Mouse (Mus musculus): Measurements from ENCODE around the gene Lrrc7. TPM values are rescaled to one million over a fixed set of nuclear protein-coding genes. Genes with fewer than 3 reads are reported as not detected.

Lrrc7 gene
- polyA plus RNA-seq, 1 experiment from 2014 or later: 1.7 TPM

- Histone ChIP-seq H3K36me3 (ENCODE audit: control insufficient read depth, insufficient read depth, low read length) (no peaks in the 10 kb centered on the region), H3K4me1 (ENCODE audit: control insufficient read depth, insufficient read depth, low read length) (no peaks in the 10 kb centered on the region), H3K4me2 (ENCODE audit: low read depth) (no peak overlapping the region), H3K27me3 (ENCODE audit: control insufficient read depth, insufficient read depth, low read length) (no peaks in the 10 kb centered on the region), H3K9me3 (ENCODE audit: control insufficient read depth, low read length) (no peaks in the 10 kb centered on the region), H3K27ac (ENCODE audit: low read depth, low read length) (no peak overlapping the region), H3K9ac (ENCODE audit: low read length) (no peak overlapping the region), H3K4me3 (ENCODE audit: low read depth, low read length) (no peak overlapping the region)
- WGBS: 65% methylated on average over 1 of the region's 1 CpGs
- DNase-seq (ENCODE audit: low spot score) (no peak), ATAC-seq (ENCODE audit: insufficient read depth, low FRiP score, low TSS enrichment) (no peak)
Observed at GRCm38 (mm10) chr3:158270887-158271286, 291.1 kb downstream of the Lrrc7 start.

GRCm38 (mm10) chr3:158252576-158252975 is 309.4 kb downstream of the Lrrc7 start:
- DNase-seq (ENCODE audit: low spot score) (no peak), ATAC-seq (ENCODE audit: insufficient read depth, low FRiP score, low TSS enrichment) (no peak)
- Histone ChIP-seq H3K9me3 (ENCODE audit: control insufficient read depth, low read length) (no peaks in the 10 kb centered on the region), H3K9ac (ENCODE audit: low read length) (no peak overlapping the region), H3K4me3 (ENCODE audit: low read depth, low read length) (no peak overlapping the region), H3K27me3 (ENCODE audit: control insufficient read depth, insufficient read depth, low read length) (no peaks in the 10 kb centered on the region), H3K27ac (ENCODE audit: low read depth, low read length) (no peak overlapping the region), H3K4me1 (ENCODE audit: control insufficient read depth, insufficient read depth, low read length) (no peaks in the 10 kb centered on the region), H3K4me2 (ENCODE audit: low read depth) (no peak overlapping the region), H3K36me3 (ENCODE audit: control insufficient read depth, insufficient read depth, low read length) (no peaks in the 10 kb centered on the region)

- H3K4me3 ChIP-seq (ENCODE audit: low read depth, low read length): no peak overlapping the region
- WGBS: 84% methylated on average over 1 of the region's 1 CpGs
- H3K4me1 ChIP-seq (ENCODE audit: control insufficient read depth, insufficient read depth, low read length): no peaks in the 10 kb centered on the region
- ATAC-seq (ENCODE audit: insufficient read depth, low FRiP score, low TSS enrichment) (no peak), DNase-seq (ENCODE audit: low spot score) (no peak)
- no peak overlapping the region for H3K4me2 ChIP-seq (ENCODE audit: low read depth)
- no peaks in the 10 kb centered on the region for H3K9me3 ChIP-seq (ENCODE audit: control insufficient read depth, low read length)
- H3K27me3 ChIP-seq (ENCODE audit: control insufficient read depth, insufficient read depth, low read length): no peaks in the 10 kb centered on the region
- H3K36me3 ChIP-seq (ENCODE audit: control insufficient read depth, insufficient read depth, low read length): no peaks in the 10 kb centered on the region
- H3K9ac ChIP-seq (ENCODE audit: low read length): no peak overlapping the region
- no peak overlapping the region for H3K27ac ChIP-seq (ENCODE audit: low read depth, low read length)
Observed at GRCm38 (mm10) chr3:158247672-158248071, 314.3 kb downstream of the Lrrc7 start.

DNA sequence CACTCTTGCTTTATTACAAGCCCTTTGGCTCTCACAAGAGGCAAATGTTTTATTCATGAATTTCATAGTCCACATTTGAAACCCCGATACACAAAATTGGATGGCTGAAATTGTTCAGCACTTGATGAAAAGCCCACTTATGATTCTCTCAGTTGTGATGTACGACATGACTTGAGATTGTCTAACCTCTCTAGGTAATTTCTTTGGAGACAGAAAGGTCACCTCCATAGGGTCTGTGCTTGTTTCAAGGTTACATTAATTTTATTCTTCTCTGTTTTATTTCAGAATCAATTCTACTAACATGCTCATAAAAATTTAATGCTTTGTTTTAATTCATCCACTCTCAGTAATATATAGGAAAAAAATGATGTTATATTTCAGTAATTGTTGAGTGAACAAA is 351.4 kb downstream of the Lrrc7 start:
- WGBS: 85% methylated on average over 2 of the region's 2 CpGs
- no peaks in the 10 kb centered on the region for H3K36me3 ChIP-seq (ENCODE audit: control insufficient read depth, insufficient read depth, low read length)
- H3K9me3 ChIP-seq (ENCODE audit: control insufficient read depth, low read length): no peaks in the 10 kb centered on the region
- no peak for ATAC-seq (ENCODE audit: insufficient read depth, low FRiP score, low TSS enrichment)
- no peak overlapping the region for H3K27ac ChIP-seq (ENCODE audit: low read depth, low read length)
- H3K4me2 ChIP-seq (ENCODE audit: low read depth): no peak overlapping the region
- H3K9ac ChIP-seq (ENCODE audit: low read length): no peak overlapping the region
- no peak for DNase-seq (ENCODE audit: low spot score)
- H3K27me3 ChIP-seq (ENCODE audit: control insufficient read depth, insufficient read depth, low read length): no peaks in the 10 kb centered on the region
- H3K4me1 ChIP-seq (ENCODE audit: control insufficient read depth, insufficient read depth, low read length): no peaks in the 10 kb centered on the region
- H3K4me3 ChIP-seq (ENCODE audit: low read depth, low read length): no peak overlapping the region

DNA sequence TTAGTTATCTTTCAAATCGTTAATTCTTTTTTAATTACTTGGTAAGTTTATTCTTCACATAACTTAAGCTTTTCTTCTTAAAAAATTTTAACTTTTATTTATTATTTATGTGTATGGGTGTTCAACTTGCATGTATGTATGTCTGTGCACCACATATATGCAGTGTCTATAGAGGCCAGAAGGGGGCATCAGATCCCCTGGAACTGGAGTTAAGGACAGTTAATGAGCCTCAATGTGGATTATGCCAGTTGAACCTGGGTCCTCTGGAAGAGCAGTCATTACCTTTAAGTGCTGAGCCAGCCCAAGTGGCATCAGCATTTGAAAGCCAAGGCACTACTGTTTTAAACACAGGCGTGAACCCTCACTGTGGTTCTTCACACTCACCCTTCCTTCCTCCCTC is 352.0 kb downstream of the Lrrc7 start:
- Histone ChIP-seq H3K27me3 (ENCODE audit: control insufficient read depth, insufficient read depth, low read length) (no peaks in the 10 kb centered on the region), H3K9ac (ENCODE audit: low read length) (no peak overlapping the region), H3K4me3 (ENCODE audit: low read depth, low read length) (no peak overlapping the region), H3K9me3 (ENCODE audit: control insufficient read depth, low read length) (no peaks in the 10 kb centered on the region), H3K27ac (ENCODE audit: low read depth, low read length) (no peak overlapping the region), H3K36me3 (ENCODE audit: control insufficient read depth, insufficient read depth, low read length) (no peaks in the 10 kb centered on the region), H3K4me1 (ENCODE audit: control insufficient read depth, insufficient read depth, low read length) (no peaks in the 10 kb centered on the region), H3K4me2 (ENCODE audit: low read depth) (no peak overlapping the region)
- 9% methylated on average over 2 of the region's 2 CpGs for WGBS
- DNase-seq (ENCODE audit: low spot score) (peak; percentile 21), ATAC-seq (ENCODE audit: insufficient read depth, low FRiP score, low TSS enrichment) (peak; percentile 73)

DNA sequence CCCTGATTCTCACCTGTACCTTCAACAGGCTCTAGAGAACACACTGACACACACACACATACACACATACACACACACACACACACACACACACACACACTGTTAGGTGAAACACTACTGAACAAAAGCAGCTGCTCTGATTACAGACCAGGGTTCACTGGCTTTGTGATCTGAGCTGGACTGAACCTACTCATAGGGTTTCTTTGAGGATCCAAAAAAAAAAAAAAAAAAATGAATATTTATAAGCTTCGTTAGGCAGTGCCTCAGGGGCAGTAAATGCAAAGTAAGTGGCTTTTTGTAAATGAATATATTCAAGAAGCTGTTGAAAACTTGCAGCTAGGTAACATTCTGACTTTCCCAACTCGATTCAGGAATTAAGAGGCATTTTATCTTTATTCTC is 354.2 kb downstream of the Lrrc7 start:
- H3K36me3 ChIP-seq (ENCODE audit: control insufficient read depth, insufficient read depth, low read length): no peaks in the 10 kb centered on the region
- ATAC-seq (ENCODE audit: insufficient read depth, low FRiP score, low TSS enrichment) (no peak), DNase-seq (ENCODE audit: low spot score) (no peak)
- H3K4me1 ChIP-seq (ENCODE audit: control insufficient read depth, insufficient read depth, low read length): no peaks in the 10 kb centered on the region
- no peak overlapping the region for H3K27ac ChIP-seq (ENCODE audit: low read depth, low read length)
- WGBS: 76% methylated on average over 2 of the region's 2 CpGs
- no peak overlapping the region for H3K9ac ChIP-seq (ENCODE audit: low read length)
- no peaks in the 10 kb centered on the region for H3K27me3 ChIP-seq (ENCODE audit: control insufficient read depth, insufficient read depth, low read length)
- H3K9me3 ChIP-seq (ENCODE audit: control insufficient read depth, low read length): no peaks in the 10 kb centered on the region
- H3K4me2 ChIP-seq (ENCODE audit: low read depth): no peak overlapping the region
- no peak overlapping the region for H3K4me3 ChIP-seq (ENCODE audit: low read depth, low read length)

- no peaks in the 10 kb centered on the region for H3K27me3 ChIP-seq (ENCODE audit: control insufficient read depth, insufficient read depth, low read length)
- no peaks in the 10 kb centered on the region for H3K36me3 ChIP-seq (ENCODE audit: control insufficient read depth, insufficient read depth, low read length)
- H3K27ac ChIP-seq (ENCODE audit: low read depth, low read length): no peak overlapping the region
- no peak overlapping the region for H3K4me2 ChIP-seq (ENCODE audit: low read depth)
- H3K9me3 ChIP-seq (ENCODE audit: control insufficient read depth, low read length): no peaks in the 10 kb centered on the region
- 92% methylated on average over 3 of the region's 3 CpGs for WGBS
- no peaks in the 10 kb centered on the region for H3K4me1 ChIP-seq (ENCODE audit: control insufficient read depth, insufficient read depth, low read length)
- no peak overlapping the region for H3K9ac ChIP-seq (ENCODE audit: low read length)
- no peak for DNase-seq (ENCODE audit: low spot score)
- no peak for ATAC-seq (ENCODE audit: insufficient read depth, low FRiP score, low TSS enrichment)
- H3K4me3 ChIP-seq (ENCODE audit: low read depth, low read length): no peak overlapping the region
Observed at GRCm38 (mm10) chr3:158202776-158203175, 359.2 kb downstream of the Lrrc7 start.

DNA sequence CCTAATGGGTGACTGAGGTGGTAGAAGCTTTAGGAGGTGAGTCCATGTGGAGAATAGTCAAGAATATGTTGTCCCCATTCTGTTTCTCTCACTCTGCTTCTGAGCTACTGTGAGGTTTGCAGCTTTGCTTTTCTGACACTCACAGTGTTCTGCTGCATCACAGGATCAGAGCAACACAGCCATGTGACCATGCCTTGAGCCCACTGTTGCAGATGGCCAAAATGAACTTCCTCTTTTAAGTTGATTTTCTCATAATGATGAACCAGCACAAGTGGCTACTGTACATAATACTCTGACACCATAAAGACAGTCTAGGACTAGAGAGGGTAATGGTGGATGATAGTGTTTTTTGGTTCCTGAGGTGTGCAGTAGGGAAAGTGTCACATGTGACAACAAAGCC is 366.6 kb downstream of the Lrrc7 start:
- Histone ChIP-seq H3K36me3 (ENCODE audit: control insufficient read depth, insufficient read depth, low read length) (no peaks in the 10 kb centered on the region), H3K27ac (ENCODE audit: low read depth, low read length) (no peak overlapping the region), H3K9me3 (ENCODE audit: control insufficient read depth, low read length) (no peaks in the 10 kb centered on the region), H3K27me3 (ENCODE audit: control insufficient read depth, insufficient read depth, low read length) (no peaks in the 10 kb centered on the region), H3K4me2 (ENCODE audit: low read depth) (no peak overlapping the region), H3K4me3 (ENCODE audit: low read depth, low read length) (no peak overlapping the region), H3K4me1 (ENCODE audit: control insufficient read depth, insufficient read depth, low read length) (no peaks in the 10 kb centered on the region), H3K9ac (ENCODE audit: low read length) (no peak overlapping the region)
- no peak for ATAC-seq (ENCODE audit: insufficient read depth, low FRiP score, low TSS enrichment)
- DNase-seq (ENCODE audit: low spot score): no peak

DNA sequence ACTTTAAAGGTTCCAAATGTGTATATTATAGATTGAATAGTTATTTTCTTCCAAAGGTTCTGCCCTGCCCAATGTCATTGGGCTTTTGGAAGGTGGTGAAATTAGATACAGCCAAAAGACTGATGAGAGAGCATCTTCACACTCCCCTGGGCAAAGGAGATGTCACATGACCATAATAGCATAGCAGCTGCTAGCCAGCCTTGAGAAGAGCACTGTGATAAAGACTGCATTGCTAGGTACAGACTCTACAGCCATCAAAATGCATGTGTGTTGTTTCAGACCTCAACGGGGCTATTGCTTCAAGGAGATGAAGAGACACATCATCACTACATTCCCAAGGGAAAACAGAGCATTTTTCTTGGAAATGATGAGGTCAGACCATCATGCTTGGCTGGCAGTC is 368.8 kb downstream of the Lrrc7 start:
- DNase-seq (ENCODE audit: low spot score) (no peak), ATAC-seq (ENCODE audit: insufficient read depth, low FRiP score, low TSS enrichment) (no peak)
- Histone ChIP-seq H3K36me3 (ENCODE audit: control insufficient read depth, insufficient read depth, low read length) (no peaks in the 10 kb centered on the region), H3K27ac (ENCODE audit: low read depth, low read length) (no peak overlapping the region), H3K9me3 (ENCODE audit: control insufficient read depth, low read length) (no peaks in the 10 kb centered on the region), H3K27me3 (ENCODE audit: control insufficient read depth, insufficient read depth, low read length) (no peaks in the 10 kb centered on the region), H3K4me1 (ENCODE audit: control insufficient read depth, insufficient read depth, low read length) (no peaks in the 10 kb centered on the region), H3K9ac (ENCODE audit: low read length) (no peak overlapping the region), H3K4me3 (ENCODE audit: low read depth, low read length) (no peak overlapping the region), H3K4me2 (ENCODE audit: low read depth) (no peak overlapping the region)
- WGBS: 62% methylated on average over 1 of the region's 1 CpGs

All from neural tube, embryonic 11.5 days (tissue).